Mouse (Mus musculus): ENCODE results near the gene Actr3b. TPM values are rescaled to one million over a fixed set of nuclear protein-coding genes. Genes with fewer than 3 reads are reported as not detected.
"Not testable (repeated sequence)": the region's sequence is repeated elsewhere in the genome, so short reads cannot be mapped to it uniquely, and the experiment has no call there.

The Actr3b gene
- polyA plus RNA-seq, 1 experiment from 2014 or later = 4.8 TPM

- Histone ChIP-seq H3K9me3 (ENCODE audit: control insufficient read depth, low read length) (no peaks in the 10 kb centered on the region), H3K9ac (ENCODE audit: low read length) (no peak overlapping the region), H3K4me2 (replicated peaks; ENCODE audit: low read depth) (no peak overlapping the region), H3K27me3 (ENCODE audit: control insufficient read depth, insufficient read depth, low read length) (no peaks in the 10 kb centered on the region), H3K4me3 (ENCODE audit: low read depth, low read length) (no peak overlapping the region), H3K36me3 (ENCODE audit: control insufficient read depth, insufficient read depth, low read length) (no peaks in the 10 kb centered on the region), H3K4me1 (replicated peaks; ENCODE audit: control insufficient read depth, insufficient read depth) (no peaks in the 10 kb centered on the region), H3K27ac (replicated peaks) (no peak overlapping the region)
- TF ChIP-seq CTCF (IDR thresholded peaks at IDR 0.05; ENCODE audit: low read depth) (peak; percentile 83), EP300 (optimal IDR thresholded peaks at IDR 0.05) (no peak)
- WGBS = 8% methylated on average over 1 of the region's 1 CpGs
- ATAC-seq (ENCODE audit: low FRiP score, low TSS enrichment) (0 out of 2 replicates have a peak, but pooled peaks have one; percentile 65), DNase-seq (ENCODE audit: low spot score) (peak; percentile 63)
Observed at GRCm38 (mm10) chr5:25734318-25734717, 25.5 kb upstream of the Actr3b start.

- H3K27ac ChIP-seq (replicated peaks) = no peak overlapping the region
- H3K9ac ChIP-seq (ENCODE audit: low read length) = no peak overlapping the region
- WGBS = 77% methylated on average over 2 of the region's 2 CpGs
- no peak for TF ChIP-seq CTCF (IDR thresholded peaks at IDR 0.05; ENCODE audit: low read depth)
- no peak for TF ChIP-seq EP300 (optimal IDR thresholded peaks at IDR 0.05)
- H3K4me3 ChIP-seq (ENCODE audit: low read depth, low read length) = no peak overlapping the region
- H3K4me2 ChIP-seq (replicated peaks; ENCODE audit: low read depth) = no peak overlapping the region
- no peak for ATAC-seq (ENCODE audit: low FRiP score, low TSS enrichment)
- no peaks in the 10 kb centered on the region for H3K4me1 ChIP-seq (replicated peaks; ENCODE audit: control insufficient read depth, insufficient read depth)
- H3K36me3 ChIP-seq (ENCODE audit: control insufficient read depth, insufficient read depth, low read length) = no peaks in the 10 kb centered on the region
- no peak for DNase-seq (ENCODE audit: low spot score)
- no peaks in the 10 kb centered on the region for H3K27me3 ChIP-seq (ENCODE audit: control insufficient read depth, insufficient read depth, low read length)
- H3K9me3 ChIP-seq (ENCODE audit: control insufficient read depth, low read length) = no peaks in the 10 kb centered on the region
Observed at GRCm38 (mm10) chr5:25735861-25736260, 23.9 kb upstream of the Actr3b start.

GRCm38 (mm10) chr5:25738448-25738847, 21.3 kb upstream of the Actr3b start:
- Histone ChIP-seq H3K9ac (ENCODE audit: low read length) (no peak overlapping the region), H3K36me3 (ENCODE audit: control insufficient read depth, insufficient read depth, low read length) (no peaks in the 10 kb centered on the region), H3K4me1 (replicated peaks; ENCODE audit: control insufficient read depth, insufficient read depth) (no peaks in the 10 kb centered on the region), H3K27ac (replicated peaks) (no peak overlapping the region), H3K4me3 (ENCODE audit: low read depth, low read length) (no peak overlapping the region), H3K27me3 (ENCODE audit: control insufficient read depth, insufficient read depth, low read length) (no peaks in the 10 kb centered on the region), H3K4me2 (replicated peaks; ENCODE audit: low read depth) (no peak overlapping the region), H3K9me3 (ENCODE audit: control insufficient read depth, low read length) (no peaks in the 10 kb centered on the region)
- no peak for ATAC-seq (ENCODE audit: low FRiP score, low TSS enrichment)
- TF ChIP-seq CTCF (IDR thresholded peaks at IDR 0.05; ENCODE audit: low read depth) (no peak), EP300 (optimal IDR thresholded peaks at IDR 0.05) (no peak)
- DNase-seq (ENCODE audit: low spot score) = no peak
- WGBS = 62% methylated on average over 3 of the region's 3 CpGs

GRCm38 (mm10) chr5:25738902-25739301, 20.9 kb upstream of the Actr3b start:
- H3K4me1 ChIP-seq (replicated peaks; ENCODE audit: control insufficient read depth, insufficient read depth) = not testable (repeated sequence)

GRCm38 (mm10) chr5:25747904-25748303, 11.9 kb upstream of the Actr3b start:
- H3K4me1 ChIP-seq (replicated peaks; ENCODE audit: control insufficient read depth, insufficient read depth) = 0 out of 2 replicates have a peak, but pooled peaks cover 2% of the 10 kb centered on the region
- no peaks in the 10 kb centered on the region for H3K9me3 ChIP-seq (ENCODE audit: control insufficient read depth, low read length)
- no peaks in the 10 kb centered on the region for H3K36me3 ChIP-seq (ENCODE audit: control insufficient read depth, insufficient read depth, low read length)
- no peak overlapping the region for H3K9ac ChIP-seq (ENCODE audit: low read length)
- no peaks in the 10 kb centered on the region for H3K27me3 ChIP-seq (ENCODE audit: control insufficient read depth, insufficient read depth, low read length)
- peak; percentile 78 for ATAC-seq (ENCODE audit: low FRiP score, low TSS enrichment)
- H3K27ac ChIP-seq (replicated peaks) = no peak overlapping the region
- no peak for DNase-seq (ENCODE audit: low spot score)
- H3K4me2 ChIP-seq (replicated peaks; ENCODE audit: low read depth) = no peak overlapping the region
- H3K4me3 ChIP-seq (ENCODE audit: low read depth, low read length) = no peak overlapping the region
- TF ChIP-seq CTCF (IDR thresholded peaks at IDR 0.05; ENCODE audit: low read depth) = no peak
- TF ChIP-seq EP300 (optimal IDR thresholded peaks at IDR 0.05) = no peak

More at GRCm38 (mm10) chr5:25738902-25739301, 20.9 kb upstream of the Actr3b start:
- not testable (repeated sequence) for DNase-seq (ENCODE audit: low spot score); ATAC-seq (ENCODE audit: low FRiP score, low TSS enrichment); H3K27me3 ChIP-seq (ENCODE audit: control insufficient read depth, insufficient read depth, low read length); H3K9ac ChIP-seq (ENCODE audit: low read length); H3K4me2 ChIP-seq (replicated peaks; ENCODE audit: low read depth); H3K36me3 ChIP-seq (ENCODE audit: control insufficient read depth, insufficient read depth, low read length); H3K4me3 ChIP-seq (ENCODE audit: low read depth, low read length); H3K27ac ChIP-seq (replicated peaks); H3K9me3 ChIP-seq (ENCODE audit: control insufficient read depth, low read length)
- WGBS = 95% methylated on average over 1 of the region's 1 CpGs

GRCm38 (mm10) chr5:25748613-25749012, 11.2 kb upstream of the Actr3b start:
- no peak for DNase-seq (ENCODE audit: low spot score)
- 0 out of 2 replicates have a peak, but pooled peaks cover 3% of the 10 kb centered on the region for H3K4me1 ChIP-seq (replicated peaks; ENCODE audit: control insufficient read depth, insufficient read depth)
- H3K4me3 ChIP-seq (ENCODE audit: low read depth, low read length) = no peak overlapping the region
- H3K27ac ChIP-seq (replicated peaks) = no peak overlapping the region
- H3K9ac ChIP-seq (ENCODE audit: low read length) = no peak overlapping the region
- no peak for ATAC-seq (ENCODE audit: low FRiP score, low TSS enrichment)
- TF ChIP-seq CTCF (IDR thresholded peaks at IDR 0.05; ENCODE audit: low read depth) (no peak), EP300 (optimal IDR thresholded peaks at IDR 0.05) (no peak)
- H3K9me3 ChIP-seq (ENCODE audit: control insufficient read depth, low read length) = no peaks in the 10 kb centered on the region
- H3K27me3 ChIP-seq (ENCODE audit: control insufficient read depth, insufficient read depth, low read length) = no peaks in the 10 kb centered on the region
- H3K36me3 ChIP-seq (ENCODE audit: control insufficient read depth, insufficient read depth, low read length) = no peaks in the 10 kb centered on the region
- no peak overlapping the region for H3K4me2 ChIP-seq (replicated peaks; ENCODE audit: low read depth)
- WGBS = 73% methylated on average over 3 of the region's 3 CpGs
